Mouse (Mus musculus): ENCODE results near the gene Obp2b.

DNA sequence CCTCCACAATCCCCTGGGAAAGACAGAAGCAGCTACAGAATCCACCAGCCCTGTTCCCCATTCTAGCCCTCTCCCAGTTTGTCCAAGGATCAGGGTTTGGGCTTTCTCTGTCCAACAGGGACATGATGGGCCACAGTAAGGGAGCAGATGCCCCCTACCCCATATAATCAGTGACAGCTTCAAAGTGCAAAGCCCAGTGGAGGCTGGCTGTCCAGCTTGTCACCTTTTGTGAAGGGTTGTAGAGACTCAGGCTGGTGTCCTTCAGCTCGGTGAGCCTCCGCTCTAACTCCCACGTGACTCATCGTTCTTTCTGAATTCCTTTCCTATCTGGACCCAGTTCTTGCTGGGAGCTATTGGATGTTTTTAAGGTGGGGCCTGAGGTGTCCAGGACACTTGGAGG is 33.1 kb upstream of the Obp2b start:
- no peak for TF ChIP-seq POLR2A (IDR thresholded peaks at IDR 0.05; ENCODE audit: low read depth, low read length)
- TF ChIP-seq CTCF (conservative IDR thresholded peaks at IDR 0.05; ENCODE audit: insufficient read depth, insufficient read length, low read depth, low read length): no peak

Measured in kidney, adult 2 months (tissue).